Mouse (Mus musculus) embryonic facial prominence, embryonic 10.5 days (tissue): ENCODE results near the gene Cand1. TPM values are rescaled to one million over a fixed set of nuclear protein-coding genes. Genes with fewer than 3 reads are reported as not detected.

Experiments
- DNase-seq: peaks from one replicate; pipeline ENCODE4 v3.0.0-alpha.2; 2017; ENCODE audit warnings: low spot score
- H3K27ac ChIP-seq: fragments of 300-500 bp; sonication (generic); replicated peaks from 2 replicates; pipeline ENCODE4 v1.5.1; 2016; ENCODE audit warnings: mild to moderate bottlenecking
- H3K27me3 ChIP-seq: fragments of 300-500 bp; sonication (generic); replicated peaks from 2 replicates; pipeline ENCODE4 v1.6.1; 2016; ENCODE audit warnings: low read depth, mild to moderate bottlenecking; ENCODE audit not compliant: poor library complexity, severe bottlenecking
- H3K36me3 ChIP-seq: fragments of 300-500 bp; sonication (generic); replicated peaks from 2 replicates; pipeline ENCODE4 v1.6.1; 2016; ENCODE audit warnings: mild to moderate bottlenecking, moderate library complexity
- H3K4me1 ChIP-seq: fragments of 300-500 bp; sonication (generic); 2 replicates; pipeline ENCODE4 v1.6.1; 2016
- H3K4me3 ChIP-seq: fragments of 300-500 bp; sonication (generic); 2 replicates; pipeline ENCODE4 v1.5.1; 2016; ENCODE audit warnings: mild to moderate bottlenecking, moderate library complexity
- H3K9me3 ChIP-seq: fragments of 300-500 bp; sonication (generic); 2 replicates; pipeline ENCODE4 v1.6.1; 2016; ENCODE audit warnings: mild to moderate bottlenecking
- WGBS: fragments of 180-500 bp; shearing (Covaris S2); methylation state at CpG from one replicate; pipeline ENCODE4 v1.1.7; 2016; 5-methylcytosine and 5-hydroxymethylcytosine counted together
- polyA plus RNA-seq: library from polyadenylated mRNA; unstranded; fragments of >200 nt; fragmentation: Nextera tagmentation; extraction: Ambion mirVana; gene quantifications from 2 replicates; pipeline ENCODE4 v1.2.1, GENCODE M21; 2016

Cand1 gene
- polyA plus RNA-seq, 1 experiment from 2014 or later: 98.7 TPM

- peaks cover 6% of the 10 kb centered on the region; the same call in 1 of the 2 replicates for H3K9me3 ChIP-seq
- no peak overlapping the region for H3K27ac ChIP-seq
- H3K4me1 ChIP-seq: peaks cover 5% of the 10 kb centered on the region; the same call in 1 of the 2 replicates
- no peak overlapping the region for H3K4me3 ChIP-seq
- no peaks in the 10 kb centered on the region for H3K36me3 ChIP-seq
- H3K27me3 ChIP-seq: no peaks in the 10 kb centered on the region
- no peak for DNase-seq
- 91% methylated on average over 6 of the region's 6 CpGs for WGBS
These were observed 79.7 kb downstream of the Cand1 start for GRCm38 (mm10) chr10:119160161-119160560.

GRCm38 (mm10) chr10:119149261-119149660, 90.6 kb downstream of the Cand1 start:
- no peak for DNase-seq
- 66% methylated on average over 4 of the region's 4 CpGs for WGBS
- Histone ChIP-seq H3K4me3 (no peak overlapping the region), H3K27ac (no peak overlapping the region), H3K27me3 (no peaks in the 10 kb centered on the region), H3K4me1 (no peaks in the 10 kb centered on the region), H3K9me3 (no peaks in the 10 kb centered on the region), H3K36me3 (no peaks in the 10 kb centered on the region)

Other genes starting within 250 kb of the Cand1 start
- 3.8 and 4.3 TPM in 2 replicates for gene Grip1, start 213.8 kb upstream of the Cand1 start, polyA plus RNA-seq